Mouse (Mus musculus) mature B cell (primary cell): ENCODE results near the gene Fam120b.

ENCODE experiments used
- in situ Hi-C: fragments of 300-500 bp; cut with MboI; formaldehyde crosslinking; loops from 2 replicates; pipeline ENCODE4 v1.14.3; 2019

Fam120b gene

GRCm38 (mm10) chr17:15379741-15380526, 16.1 kb upstream of the Fam120b start:
- in situ Hi-C loops = loop anchor here (25.0 kb wide), 1 partner anchor 318 kb away; no protein-coding TSS in a partner anchor

- in situ Hi-C loops = loop anchor here (25.0 kb wide), 1 partner anchor 318 kb away; no protein-coding TSS in a partner anchor
Observed at GRCm38 (mm10) chr17:15380641-15381051, 15.4 kb upstream of the Fam120b start.

- in situ Hi-C loops = loop anchor here (25.0 kb wide), 1 partner anchor 319 kb away; no protein-coding TSS in a partner anchor
Observed at GRCm38 (mm10) chr17:15381092-15381860, 14.7 kb upstream of the Fam120b start.

GRCm38 (mm10) chr17:15381869-15382660, 13.9 kb upstream of the Fam120b start:
- in situ Hi-C loops = loop anchor here (25.0 kb wide), 1 partner anchor 320 kb away; no protein-coding TSS in a partner anchor

GRCm38 (mm10) chr17:15383360-15383759, 12.6 kb upstream of the Fam120b start:
- in situ Hi-C loops = loop anchor here (25.0 kb wide), 1 partner anchor 321 kb away; no protein-coding TSS in a partner anchor

- in situ Hi-C loops = loop anchor here (25.0 kb wide), 1 partner anchor 327 kb away; no protein-coding TSS in a partner anchor
Observed at GRCm38 (mm10) chr17:15388892-15389291, 7.1 kb upstream of the Fam120b start.

- in situ Hi-C loops = loop anchor here (25.0 kb wide), 1 partner anchor 327 kb away; no protein-coding TSS in a partner anchor
Observed at GRCm38 (mm10) chr17:15389356-15389755, 6.6 kb upstream of the Fam120b start.

GRCm38 (mm10) chr17:15401716-15402115, 5.7 kb downstream of the Fam120b start:
- in situ Hi-C loops = no loop called here

- in situ Hi-C loops = no loop called here
Observed at GRCm38 (mm10) chr17:15406576-15406975, 10.6 kb downstream of the Fam120b start.

- in situ Hi-C loops = no loop called here
Observed at GRCm38 (mm10) chr17:15409261-15409660, 13.3 kb downstream of the Fam120b start.

GRCm38 (mm10) chr17:15410861-15411260, 14.9 kb downstream of the Fam120b start:
- in situ Hi-C loops = no loop called here

GRCm38 (mm10) chr17:15416596-15417215, 20.7 kb downstream of the Fam120b start:
- in situ Hi-C loops = no loop called here

GRCm38 (mm10) chr17:15419534-15419933, 23.5 kb downstream of the Fam120b start:
- in situ Hi-C loops = no loop called here

GRCm38 (mm10) chr17:15420021-15420603, 24.1 kb downstream of the Fam120b start:
- in situ Hi-C loops = no loop called here

- in situ Hi-C loops = no loop called here
Observed at GRCm38 (mm10) chr17:15421446-15421845, 25.4 kb downstream of the Fam120b start.

GRCm38 (mm10) chr17:15422666-15423065, 26.7 kb downstream of the Fam120b start:
- in situ Hi-C loops = no loop called here

GRCm38 (mm10) chr17:15423080-15423765, 27.2 kb downstream of the Fam120b start:
- in situ Hi-C loops = no loop called here

GRCm38 (mm10) chr17:15425931-15426330, 29.9 kb downstream of the Fam120b start:
- in situ Hi-C loops = no loop called here

GRCm38 (mm10) chr17:15429451-15429850, 33.4 kb downstream of the Fam120b start:
- in situ Hi-C loops = no loop called here

GRCm38 (mm10) chr17:15429937-15430336, 33.9 kb downstream of the Fam120b start:
- in situ Hi-C loops = no loop called here
